ENCODE assay signal across 10 mouse cellular contexts in the genomic region with DNA sequence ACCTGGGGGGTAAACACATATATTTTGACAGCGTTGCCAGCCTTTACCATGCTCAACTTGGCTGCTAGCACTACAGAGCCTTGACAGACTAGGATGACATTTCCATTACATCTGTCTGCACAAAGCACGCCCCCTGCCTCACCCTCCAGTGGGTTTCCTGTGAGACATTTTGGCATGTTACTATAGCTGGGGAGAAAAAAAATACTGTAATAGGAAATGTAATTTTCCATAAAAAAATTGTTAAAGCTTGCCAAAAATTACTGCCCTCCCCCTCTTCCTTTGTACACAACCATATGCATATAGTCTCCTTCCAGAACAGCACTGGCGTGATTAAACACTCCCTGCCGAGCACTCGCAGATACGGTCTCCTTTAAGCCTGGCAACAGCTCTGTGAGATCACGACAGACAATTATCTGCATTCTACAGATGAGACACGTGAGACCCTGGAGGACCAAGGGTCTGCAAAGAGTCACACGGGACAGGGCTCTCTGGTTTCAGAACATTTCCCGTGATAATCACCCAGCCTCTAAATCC. TPM values are rescaled to one million over a fixed set of nuclear protein-coding genes. Genes with fewer than 3 reads are reported as not detected.
DNase-seq lines count a peak whose midpoint lies in the region; ATAC-seq and TF ChIP-seq lines count a peak whose summit lies in the region.
"Had no signal": no experiment of that assay in that cellular context is flagged by ENCODE, and none has a peak within 500 bp of the region (broad histone marks: within the 10 kb centered on the region; RNA-seq: fewer than 3 reads in every experiment).

No protein-coding gene starts in this region.

- peak overlapping the region; percentile 66 for H3K9ac ChIP-seq in heart, embryonic 13.5 days
- H3K9ac ChIP-seq in lung, embryonic 15.5 days, result no peak overlapping the region
- H3K9ac ChIP-seq in hindbrain, postnatal 0 days (replicated peaks; ENCODE audit: low read length), result no peak overlapping the region

- no peak; the same call in 1 of the 2 replicates for ATAC-seq in heart, embryonic 13.5 days (ENCODE audit: extremely low read depth, insufficient number of reproducible peaks, low FRiP score, low TSS enrichment)
- ATAC-seq in lung, embryonic 15.5 days (ENCODE audit: borderline replicate concordance, extremely low read depth, low FRiP score, low TSS enrichment), result peak; percentile 81; the same call in 1 of the 2 replicates
- ATAC-seq in hindbrain, postnatal 0 days, result peak; percentile 41; the same call in 1 of the 2 replicates

- H3K4me1 ChIP-seq in heart, embryonic 13.5 days, result peaks cover 26% of the 10 kb centered on the region
- peaks cover 32% of the 10 kb centered on the region for H3K4me1 ChIP-seq in lung, embryonic 15.5 days
- H3K4me1 ChIP-seq in lung, adult 2 months (ENCODE audit: control insufficient read depth, insufficient read depth, low read length), result no peaks in the 10 kb centered on the region
- peaks cover 9% of the 10 kb centered on the region; the same call in 1 of the 2 replicates for H3K4me1 ChIP-seq in hindbrain, postnatal 0 days (ENCODE audit: insufficient read depth, low read length)

- peak overlapping the region; percentile 8; the same call in 1 of the 2 replicates for H3K4me3 ChIP-seq in heart, embryonic 13.5 days
- no peak overlapping the region for H3K4me3 ChIP-seq in lung, embryonic 15.5 days
- H3K4me3 ChIP-seq in lung, adult 2 months (replicated peaks; ENCODE audit: extremely low read depth, low read depth, low read length), result no peak overlapping the region
- no peak overlapping the region for H3K4me3 ChIP-seq in hindbrain, postnatal 0 days (ENCODE audit: low read length)

- H3K9me3 ChIP-seq in heart, embryonic 13.5 days, result no peaks in the 10 kb centered on the region
- no peaks in the 10 kb centered on the region for H3K9me3 ChIP-seq in lung, embryonic 15.5 days
- H3K9me3 ChIP-seq in hindbrain, postnatal 0 days (ENCODE audit: low read length), result no peaks in the 10 kb centered on the region

- H3K36me3 ChIP-seq in heart, embryonic 13.5 days, result peaks cover 25% of the 10 kb centered on the region
- peaks cover 20% of the 10 kb centered on the region for H3K36me3 ChIP-seq in lung, embryonic 15.5 days
- peaks cover 16% of the 10 kb centered on the region; the same call in 1 of the 2 replicates for H3K36me3 ChIP-seq in hindbrain, postnatal 0 days (ENCODE audit: insufficient read depth, low read length)

- TF ChIP-seq CTCF in lung, adult 2 months (IDR thresholded peaks at IDR 0.05; ENCODE audit: insufficient read depth, low read length), result no peak
- no peak for TF ChIP-seq CTCF in hindbrain, postnatal 0 days (IDR thresholded peaks at IDR 0.05; ENCODE audit: low read depth)

- no peak for DNase-seq in heart, postnatal 25 days (ENCODE audit: low spot score)
- no peak for DNase-seq in lung, adult 2 months
- peak; percentile 36 for DNase-seq in hindbrain, postnatal 0 days (ENCODE audit: low spot score)
- peak; percentile 42 for DNase-seq in right cerebral cortex, postnatal 25 days
- DNase-seq in retina, embryonic 14.5 days (ENCODE audit: low spot score), result no peak
- no peak for DNase-seq in ovary, postnatal 14 days (ENCODE audit: low spot score)
- DNase-seq: kidney, adult 11 months had no signal

- H3K27ac ChIP-seq in heart, embryonic 13.5 days (replicated peaks), result peak overlapping the region; percentile 53
- H3K27ac ChIP-seq in lung, embryonic 15.5 days, result peak overlapping the region; percentile 69
- no peak overlapping the region for H3K27ac ChIP-seq in hindbrain, postnatal 0 days
- H3K27ac ChIP-seq: macrophage had no signal

- intact Hi-C loops in heart, postnatal 25 days (cut with DNase I), result no loop called here

- WGBS in heart, embryonic 13.5 days, result 24% methylated on average over 10 of the region's 10 CpGs
- 25% methylated on average over 10 of the region's 10 CpGs for WGBS in lung, embryonic 15.5 days
- WGBS in lung, adult 2 months, result 47% methylated on average over 10 of the region's 10 CpGs
- WGBS in hindbrain, postnatal 0 days, result 30% methylated on average over 10 of the region's 10 CpGs

- TF ChIP-seq POLR2A in lung, adult 2 months (IDR thresholded peaks at IDR 0.05; ENCODE audit: borderline replicate concordance, extremely low read depth, low read depth, low read length), result no peak

- H3K27me3 ChIP-seq in heart, embryonic 13.5 days (replicated peaks), result no peaks in the 10 kb centered on the region
- no peaks in the 10 kb centered on the region for H3K27me3 ChIP-seq in lung, embryonic 15.5 days
- H3K27me3 ChIP-seq in hindbrain, postnatal 0 days (ENCODE audit: insufficient read depth, low read length), result no peaks in the 10 kb centered on the region

- peak overlapping the region; percentile 49 for H3K4me2 ChIP-seq in heart, embryonic 13.5 days
- H3K4me2 ChIP-seq in lung, embryonic 15.5 days, result peak overlapping the region; percentile 22; the same call in 1 of the 2 replicates
- peak overlapping the region; percentile 6; the same call in 1 of the 2 replicates for H3K4me2 ChIP-seq in hindbrain, postnatal 0 days (ENCODE audit: low read depth, low read length)

RNA-seq across cellular contexts. Expression of a gene that starts 52.2 kb away (rescaled TPM):
- polyA plus RNA-seq in heart, embryonic 13.5 days (2015; fragmentation: Nextera tagmentation; extraction: Ambion mirVana), result 16.6 and 17.1 TPM in 2 replicates
- 10 to 100 TPM; 19.6 to 20.3 TPM for total RNA-seq in heart, postnatal 25 days (2021)
- polyA plus RNA-seq in lung, embryonic 15.5 days (2015; fragmentation: Nextera tagmentation; extraction: Ambion mirVana), result 20.0 and 20.8 TPM in 2 replicates
- polyA plus RNA-seq in lung, adult 2 months (2012; rRNA removed), result 1.5 and 2.2 TPM in 2 replicates
- total RNA-seq in hindbrain, postnatal 0 days (2014; rRNA removed), result 7.4 and 10.4 TPM in 2 replicates
- 13.2 and 17.3 TPM in 2 replicates for polyA plus RNA-seq in hindbrain, postnatal 0 days (2015; fragmentation: Nextera tagmentation; extraction: Ambion mirVana)

Comparison
In these comparisons a context has a peak if more than half of its experiments do, and no peak if none do; other contexts are left out.
1. DNase-seq: peak in hindbrain, postnatal 0 days (single experiment) and right cerebral cortex, postnatal 25 days (single experiment); none in heart, postnatal 25 days (single experiment), lung, adult 2 months (single experiment), retina, embryonic 14.5 days (single experiment) and ovary, postnatal 14 days (single experiment).
2. Peak in every context shown above with its lines, with median percentiles within 50 percentile points of each other: H3K4me2 ChIP-seq.